Mouse (Mus musculus) T-helper 17 cell (primary cell): ENCODE data around the gene Ppp1r9a.

Experiments used
- in situ Hi-C, 2 experiments: fragments of 300-600 bp; cut with MboI, MseI; formaldehyde crosslinking; loops; 1 replicate in 1 of 2; 2 replicates in 1 of 2; pipeline ENCODE4 v1.15.1; 2025; ENCODE audit warnings: high pct_unique_total_duplicates in 2 of 2

Gene Ppp1r9a

GRCm38 (mm10) chr6:4953028-4953719, 50.5 kb downstream of the Ppp1r9a start:
- in situ Hi-C loops = no loop called here

GRCm38 (mm10) chr6:4956651-4957050, 53.9 kb downstream of the Ppp1r9a start:
- in situ Hi-C loops = no loop called here

- in situ Hi-C loops = no loop called here
Measured at GRCm38 (mm10) chr6:4962197-4962596, 59.5 kb downstream of the Ppp1r9a start.

GRCm38 (mm10) chr6:4963049-4963448, 60.3 kb downstream of the Ppp1r9a start:
- in situ Hi-C loops = no loop called here

GRCm38 (mm10) chr6:4967236-4967635, 64.5 kb downstream of the Ppp1r9a start:
- in situ Hi-C loops = no loop called here

- in situ Hi-C loops = no loop called here
Measured at GRCm38 (mm10) chr6:4971229-4971628, 68.5 kb downstream of the Ppp1r9a start.

GRCm38 (mm10) chr6:4972808-4973207, 70.1 kb downstream of the Ppp1r9a start:
- in situ Hi-C loops = no loop called here

GRCm38 (mm10) chr6:4973337-4973736, 70.6 kb downstream of the Ppp1r9a start:
- in situ Hi-C loops = no loop called here

GRCm38 (mm10) chr6:4977515-4977914, 74.8 kb downstream of the Ppp1r9a start:
- in situ Hi-C loops = no loop called here

GRCm38 (mm10) chr6:4978249-4978648, 75.5 kb downstream of the Ppp1r9a start:
- in situ Hi-C loops = no loop called here

GRCm38 (mm10) chr6:4978897-4979296, 76.2 kb downstream of the Ppp1r9a start:
- in situ Hi-C loops = no loop called here

GRCm38 (mm10) chr6:4980113-4980512, 77.4 kb downstream of the Ppp1r9a start:
- in situ Hi-C loops = no loop called here

- in situ Hi-C loops = no loop called here
Measured at GRCm38 (mm10) chr6:4982686-4983162, 80.0 kb downstream of the Ppp1r9a start.

GRCm38 (mm10) chr6:4985668-4986067, 83.0 kb downstream of the Ppp1r9a start:
- in situ Hi-C loops = no loop called here

GRCm38 (mm10) chr6:4987084-4987483, 84.4 kb downstream of the Ppp1r9a start:
- in situ Hi-C loops = no loop called here

- in situ Hi-C loops = no loop called here
Measured at GRCm38 (mm10) chr6:4988688-4989087, 86.0 kb downstream of the Ppp1r9a start.

- in situ Hi-C loops = no loop called here
Measured at GRCm38 (mm10) chr6:4992308-4992707, 89.6 kb downstream of the Ppp1r9a start.

- in situ Hi-C loops = no loop called here
Measured at GRCm38 (mm10) chr6:4993600-4994160, 91.0 kb downstream of the Ppp1r9a start.

- in situ Hi-C loops = no loop called here
Measured at GRCm38 (mm10) chr6:4994161-4994919, 91.6 kb downstream of the Ppp1r9a start.

GRCm38 (mm10) chr6:4997599-4997998, 94.9 kb downstream of the Ppp1r9a start:
- in situ Hi-C loops = no loop called here

- in situ Hi-C loops = no loop called here
Measured at GRCm38 (mm10) chr6:4998929-4999328, 96.2 kb downstream of the Ppp1r9a start.

- in situ Hi-C loops = no loop called here
Measured at GRCm38 (mm10) chr6:5000788-5001187, 98.1 kb downstream of the Ppp1r9a start.
